Mouse (Mus musculus) adrenal gland, adult 8-10 months (tissue): ENCODE measurements at regions not wholly inside any gene's neighbourhood (a gene's known extent, or its start where the extent isn't known, plus 50 kb on each side); places are given as distances from the start of the nearest gene placed in this dataset.
"Not testable (repeated sequence)": the region's sequence is repeated elsewhere in the genome, so short reads cannot be mapped to it uniquely, and the experiment has no call there.

Experiments used
- DNase-seq: peaks from one replicate; pipeline ENCODE4 v3.0.0; 2022

DNA sequence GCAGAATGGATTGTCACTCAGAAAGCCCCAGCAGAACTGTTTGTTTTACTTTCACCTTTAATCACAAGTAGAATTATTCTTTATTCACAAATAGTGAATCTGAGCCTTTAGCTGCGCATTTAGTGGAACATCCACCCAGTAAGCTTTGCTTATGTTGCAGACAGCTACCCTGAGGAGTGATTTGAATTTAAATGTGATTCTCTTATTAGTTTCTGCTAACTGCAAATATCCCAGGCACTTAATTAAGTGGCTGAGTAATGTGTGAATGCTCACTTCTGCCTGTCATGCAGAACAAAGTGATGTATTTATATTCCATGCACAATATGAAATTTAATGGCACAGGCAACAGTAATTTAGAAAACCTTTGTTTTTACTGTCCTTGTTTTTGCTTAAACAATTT is 344.4 kb upstream of the Nova1 start:
- DNase-seq, result no peak

DNA sequence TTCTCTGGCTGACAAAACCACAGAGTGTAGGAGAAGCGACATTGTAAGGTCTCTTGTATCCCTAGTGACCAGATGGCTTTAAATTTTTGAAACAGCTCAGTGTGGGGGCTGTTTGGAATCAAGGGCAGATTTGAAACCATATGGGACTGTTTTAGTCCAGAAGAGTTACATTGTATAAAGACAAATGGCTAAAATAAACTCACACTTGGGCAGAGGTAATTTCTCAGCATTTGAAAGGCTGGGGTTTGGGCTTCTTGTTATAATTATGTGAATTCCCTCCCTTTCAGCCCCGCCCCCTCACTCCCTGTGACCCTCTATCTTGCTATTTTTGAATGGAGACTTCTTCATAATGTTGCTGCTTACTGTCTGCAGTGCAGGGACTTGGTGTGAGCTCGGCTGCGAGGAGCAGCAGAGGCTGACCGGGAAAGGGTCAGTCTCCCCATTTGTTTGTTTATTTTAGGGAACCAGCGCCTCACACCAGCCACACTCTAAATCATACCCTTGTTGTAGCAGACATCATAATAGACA is 344.0 kb upstream of the Nova1 start:
- no peak for DNase-seq

DNA sequence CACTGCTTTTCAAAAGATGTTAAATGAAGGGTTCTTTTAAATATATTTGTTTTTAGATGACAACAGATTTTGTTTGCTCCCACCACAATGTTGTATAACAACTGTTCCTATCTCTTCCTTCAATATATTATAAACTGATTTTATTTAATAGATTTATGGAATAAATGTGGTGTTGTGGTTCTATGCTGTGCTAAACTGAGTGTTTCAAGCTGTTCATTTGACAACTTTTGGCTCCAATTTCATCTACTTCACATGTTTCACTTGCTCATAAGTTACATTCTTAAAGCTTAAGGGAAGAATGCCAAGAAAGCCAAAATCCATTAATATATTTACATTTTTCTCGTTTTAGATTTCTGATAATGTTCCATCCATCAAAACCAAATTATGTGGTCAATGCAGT is 341.9 kb upstream of the Nova1 start:
- no peak for DNase-seq

DNA sequence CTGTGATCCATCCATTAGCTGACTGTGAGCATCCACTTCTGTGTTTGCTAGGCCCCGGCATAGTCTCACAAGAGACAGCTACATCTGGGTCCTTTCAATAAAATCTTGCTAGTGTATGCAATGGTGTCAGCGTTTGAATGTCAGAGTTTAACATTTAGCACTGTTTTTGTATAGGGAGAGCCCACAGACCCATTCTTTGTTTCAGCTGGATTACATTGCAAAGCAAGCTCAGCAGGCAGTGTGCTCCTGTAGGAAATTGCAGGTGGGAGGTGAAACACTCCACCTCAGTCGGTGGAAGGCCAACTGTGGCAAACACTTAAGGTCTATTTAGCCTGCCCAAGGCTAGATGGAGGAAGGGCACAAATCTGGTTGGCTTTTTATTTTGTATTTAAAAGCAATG is 337.2 kb upstream of the Nova1 start:
- not testable (repeated sequence) for DNase-seq

DNA sequence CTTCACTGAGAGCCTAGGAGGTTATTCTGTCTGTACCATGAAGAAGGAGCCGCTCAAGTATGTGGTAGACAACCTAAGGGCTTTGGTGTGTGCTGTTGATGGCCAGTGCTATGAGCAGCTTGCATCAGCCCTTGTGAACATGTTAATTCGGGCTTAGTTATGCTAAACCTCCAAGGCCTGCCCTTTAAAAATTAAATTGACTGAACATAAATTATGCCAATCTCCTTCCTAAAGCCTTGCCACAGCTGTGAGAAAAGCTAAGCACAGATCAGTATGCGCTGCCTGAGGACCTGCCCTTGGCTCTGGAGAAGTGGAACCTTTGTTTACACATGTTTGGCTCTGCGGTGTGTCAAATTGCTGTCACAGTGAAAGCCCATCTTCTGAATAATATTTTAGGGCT is 321.9 kb upstream of the Nova1 start:
- DNase-seq, result no peak

GRCm38 (mm10) chr12:47129821-47130220 is 311.1 kb upstream of the Nova1 start:
- no peak for DNase-seq

DNA sequence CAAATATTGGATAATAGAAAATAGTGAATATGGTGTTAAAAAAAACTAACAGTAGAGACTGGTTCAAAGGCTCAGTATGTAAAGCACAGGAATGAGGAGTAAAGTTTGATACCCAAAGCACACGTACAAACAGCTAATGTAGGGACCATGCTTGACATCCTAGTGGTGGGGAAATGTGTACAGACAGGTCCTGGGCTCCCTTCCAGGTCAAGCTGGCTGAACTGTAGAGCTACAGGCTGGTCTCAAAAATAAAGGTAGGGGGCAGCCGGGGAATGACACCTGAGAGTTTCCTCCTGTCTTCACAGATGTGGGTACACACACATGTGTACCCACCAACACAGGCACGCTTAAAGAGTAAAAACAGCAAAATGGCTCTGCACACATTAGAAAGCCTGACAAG is 309.9 kb upstream of the Nova1 start:
- no peak for DNase-seq

GRCm38 (mm10) chr12:47121426-47121825 is 302.7 kb upstream of the Nova1 start:
- no peak for DNase-seq

- DNase-seq, result no peak
These were observed 298.8 kb upstream of the Nova1 start for GRCm38 (mm10) chr12:47117504-47117903.

GRCm38 (mm10) chr12:47089234-47089633 is 270.5 kb upstream of the Nova1 start:
- no peak for DNase-seq

GRCm38 (mm10) chr12:47074961-47075360 is 256.2 kb upstream of the Nova1 start:
- DNase-seq, result no peak

DNA sequence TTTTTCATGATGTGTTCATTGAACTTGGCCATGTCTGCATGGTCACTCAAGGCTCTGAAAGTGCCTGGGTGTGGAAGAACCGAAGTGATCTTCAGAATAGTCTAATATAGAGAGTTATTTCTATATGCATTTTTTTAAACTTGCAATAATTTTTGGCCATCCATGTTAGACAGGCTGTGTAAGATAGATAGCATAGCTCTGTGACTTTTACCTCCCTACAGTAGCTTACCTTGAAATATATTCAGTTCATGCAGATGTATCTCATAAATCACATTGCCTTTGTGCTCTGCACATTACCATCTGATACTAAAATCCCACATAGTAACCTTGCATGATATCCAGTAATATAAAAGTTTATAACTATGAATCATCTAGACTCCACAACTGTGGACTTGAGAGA is 233.7 kb upstream of the Nova1 start:
- no peak for DNase-seq

- DNase-seq, result no peak
These were observed 202.2 kb upstream of the Nova1 start for GRCm38 (mm10) chr12:47020810-47021348.

DNA sequence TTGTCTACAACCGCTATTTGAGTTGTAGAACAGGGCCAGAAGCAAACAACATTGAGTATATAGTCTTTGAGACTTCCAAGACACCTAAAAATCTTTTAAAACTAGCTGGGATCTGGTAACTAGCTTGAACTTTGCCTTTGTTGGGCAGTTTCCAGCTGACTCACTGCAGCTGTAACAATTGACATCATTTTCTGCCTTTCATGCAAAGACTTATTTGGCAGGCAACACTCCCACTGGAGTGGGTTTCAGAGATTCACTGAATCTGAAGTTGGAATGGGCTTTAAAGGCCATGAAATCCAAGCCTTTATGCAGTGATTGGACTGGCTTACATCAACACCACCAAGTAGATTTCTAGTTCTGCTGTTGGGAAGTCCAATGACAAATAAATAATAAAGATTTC is 173.6 kb upstream of the Nova1 start:
- DNase-seq, result no peak

DNA sequence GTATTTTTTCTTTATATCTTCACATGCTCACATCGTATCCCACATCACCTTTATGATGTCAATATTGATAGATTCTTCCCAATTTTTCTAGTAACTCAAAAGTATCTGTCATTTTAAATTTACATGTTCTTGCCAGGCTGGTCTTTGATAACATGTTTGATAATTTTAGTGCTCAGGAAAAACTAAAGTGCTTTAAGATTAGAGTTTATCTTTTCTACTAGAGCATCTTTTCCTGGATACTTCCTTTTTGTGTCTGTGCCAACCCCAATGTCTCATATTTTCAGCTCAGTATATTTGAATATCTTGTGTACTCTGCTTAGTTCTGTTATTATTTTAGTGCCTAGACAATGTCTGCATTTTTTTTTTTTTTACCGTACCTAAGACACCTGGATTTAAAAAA is 170.2 kb upstream of the Nova1 start:
- no peak for DNase-seq

DNA sequence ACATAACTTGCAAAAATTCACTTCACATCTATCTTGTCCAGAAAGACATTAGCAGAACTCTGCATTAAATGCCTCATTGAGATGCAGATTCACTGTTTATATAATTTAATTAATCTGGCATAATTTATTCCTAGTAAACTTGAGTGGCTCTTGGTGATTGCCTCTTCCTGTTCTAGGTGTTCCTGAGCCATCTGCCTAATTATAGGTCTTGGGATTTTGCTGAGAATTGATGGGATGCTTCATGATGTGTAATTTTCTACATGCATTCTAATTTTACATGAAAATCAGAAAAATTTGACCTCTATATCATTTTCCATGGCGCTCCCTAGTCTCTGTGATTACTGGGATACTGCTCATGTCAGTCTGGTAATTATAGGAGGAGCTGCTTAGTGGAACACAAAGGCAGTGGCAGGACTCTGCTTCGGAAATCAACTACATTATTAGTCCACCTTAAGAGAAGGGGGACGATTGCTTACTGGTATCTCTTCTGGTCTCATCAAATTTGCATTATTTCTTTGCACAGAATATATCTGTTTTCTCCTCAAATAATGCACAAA is 131.6 kb upstream of the Nova1 start:
- DNase-seq, result no peak

DNA sequence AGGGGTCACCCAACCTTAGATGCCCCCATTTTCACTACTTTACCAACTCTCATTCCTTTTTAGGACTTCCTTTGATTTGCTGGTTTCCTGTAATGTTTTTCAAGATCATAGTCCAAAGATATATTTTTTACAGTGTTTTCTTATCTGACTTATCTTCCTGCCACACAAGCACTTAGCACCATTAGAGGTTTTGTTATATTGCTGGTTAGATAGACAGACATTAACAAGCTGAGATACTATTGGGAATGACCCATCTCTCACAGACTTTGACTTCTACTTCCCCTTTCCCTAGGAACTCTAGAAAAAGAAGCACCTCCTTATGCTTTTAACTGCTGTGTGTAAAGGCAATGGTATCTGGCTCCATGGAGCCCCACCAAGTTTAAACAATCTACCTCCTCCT is 127.0 kb upstream of the Nova1 start:
- DNase-seq, result no peak

DNA sequence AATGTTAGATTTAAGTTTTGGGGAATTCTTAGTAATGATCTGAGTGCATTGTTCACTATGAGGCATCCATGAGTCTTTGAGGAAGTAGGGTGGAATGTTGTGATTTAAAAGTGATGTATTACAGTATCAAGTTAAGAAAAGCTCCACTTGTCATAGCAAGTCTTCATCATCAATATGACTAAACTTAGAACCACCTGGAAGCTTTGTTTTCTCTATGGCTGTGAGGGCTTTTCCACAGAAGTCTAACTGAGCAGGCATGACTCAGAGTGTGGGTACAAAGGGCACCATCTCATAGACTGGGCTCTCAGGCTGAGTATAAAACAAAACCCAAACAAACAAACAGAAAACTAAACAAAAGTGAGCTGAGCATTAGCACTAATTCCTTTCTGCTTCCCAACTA is 112.4 kb upstream of the Nova1 start:
- no peak for DNase-seq

DNA sequence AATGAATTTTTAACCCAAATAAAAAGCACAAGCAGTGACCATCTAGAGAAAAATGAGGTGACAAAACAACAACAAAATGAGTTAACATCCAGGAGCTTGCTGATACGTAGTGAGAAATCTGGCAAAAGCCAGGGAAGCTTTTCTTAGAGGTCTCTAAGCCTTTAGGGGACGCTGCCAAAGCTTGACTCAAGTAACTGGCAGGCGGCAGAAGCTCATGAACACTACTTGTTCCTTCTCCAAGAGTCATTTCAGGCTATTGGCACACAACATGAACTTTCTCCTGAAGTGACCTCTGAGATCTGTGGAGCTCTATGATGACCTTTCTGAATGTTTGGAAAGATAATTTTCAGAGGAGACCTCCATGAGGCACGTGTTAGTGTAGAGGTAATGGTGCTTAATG is 98.6 kb upstream of the Nova1 start:
- no peak for DNase-seq

- DNase-seq, result no peak
These were observed 59.4 kb upstream of the Nova1 start for GRCm38 (mm10) chr12:46878164-46878563.

DNA sequence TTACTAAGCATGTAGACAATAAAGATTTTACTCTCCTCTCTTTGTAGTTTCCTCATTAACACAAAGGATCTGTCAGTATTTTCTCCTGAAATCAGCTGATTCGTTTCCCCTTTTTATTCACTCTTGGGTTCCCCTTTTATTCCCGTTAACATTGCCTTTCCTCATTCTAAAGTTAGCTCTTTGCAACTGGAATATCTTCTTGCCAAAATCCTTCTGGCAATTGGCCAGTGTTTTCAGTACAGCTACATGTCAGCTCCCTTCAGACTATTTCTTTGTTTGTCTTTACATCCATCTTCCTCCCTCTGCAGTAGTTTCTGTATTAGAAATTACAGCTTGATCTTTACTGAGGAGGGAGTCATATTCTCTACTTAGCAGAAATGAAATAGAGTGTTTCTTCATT is 51.4 kb upstream of the Nova1 start:
- DNase-seq, result no peak
